Mouse (Mus musculus) heart, postnatal 0 days (tissue): ENCODE measurements around the gene Kxd1. TPM values are rescaled to one million over a fixed set of nuclear protein-coding genes. Genes with fewer than 3 reads are reported as not detected.

Experiments
- ATAC-seq: fragments of 200-750 bp; cut with Nextera tagmentation; 2 replicates; pipeline ENCODE4 v1.8.0; 2017; ENCODE audit warnings: low read depth, moderate number of reproducible peaks, moderate library complexity; ENCODE audit not compliant: insufficient read depth
- DNase-seq: peaks from one replicate; pipeline ENCODE4 v3.0.0-alpha.2; 2016; ENCODE audit warnings: low spot score
- H3K27ac ChIP-seq: fragments of 300-500 bp; sonication (generic); 2 replicates; pipeline ENCODE4 v1.5.1; 2014; ENCODE audit warnings: low read depth, mild to moderate bottlenecking
- H3K27me3 ChIP-seq: fragments of 300-500 bp; sonication (generic); 2 replicates; pipeline ENCODE4 v1.6.1; 2014; ENCODE audit warnings: low read length, mixed read lengths; ENCODE audit not compliant: control insufficient read depth, insufficient read depth
- H3K36me3 ChIP-seq: fragments of 300-500 bp; sonication (generic); replicated peaks from 2 replicates; pipeline ENCODE4 v1.6.1; 2014; ENCODE audit warnings: low read length, mixed read lengths; ENCODE audit not compliant: control insufficient read depth, insufficient read depth
- H3K4me1 ChIP-seq: fragments of 300-500 bp; sonication (generic); 2 replicates; pipeline ENCODE4 v1.6.1; 2014; ENCODE audit warnings: antibody characterized with exemption; ENCODE audit not compliant: control insufficient read depth, insufficient read depth
- H3K4me2 ChIP-seq: fragments of 300-500 bp; sonication (generic); 2 replicates; pipeline ENCODE4 v1.6.1; 2014; ENCODE audit warnings: low read depth, mild to moderate bottlenecking, low read length, moderate library complexity
- H3K4me3 ChIP-seq: fragments of 300-500 bp; sonication (generic); 2 replicates; pipeline ENCODE4 v1.5.1; 2014; ENCODE audit warnings: low read depth, low read length
- H3K9ac ChIP-seq: fragments of 300-500 bp; sonication (generic); replicated peaks from 2 replicates; pipeline ENCODE4 v1.6.1; 2014; ENCODE audit warnings: low read depth, low read length, mixed read lengths
- H3K9me3 ChIP-seq: fragments of 300-500 bp; sonication (generic); replicated peaks from 2 replicates; pipeline ENCODE4 v1.6.1; 2016; ENCODE audit warnings: low read length; ENCODE audit not compliant: control insufficient read depth
- CTCF ChIP-seq: IDR thresholded peaks from 2 replicates; pipeline ENCODE4 v1.5.1; 2016; ENCODE audit warnings: antibody characterized with exemption, control low read depth, low read depth
- EP300 ChIP-seq: IDR thresholded peaks from 2 replicates; pipeline ENCODE4 v1.6.1; 2016; ENCODE audit warnings: antibody characterized with exemption, low read depth
- WGBS: fragments of 180-500 bp; shearing (Covaris S2); extraction: QIAGEN DNeasy Blood & Tissue Kit; methylation state at CpG from one replicate; pipeline ENCODE4 v1.1.7; 2014; 5-methylcytosine and 5-hydroxymethylcytosine counted together
- polyA plus RNA-seq: library from polyadenylated mRNA; unstranded; fragments of >200 nt; fragmentation: Nextera tagmentation; extraction: Ambion mirVana; gene quantifications from 2 replicates; pipeline ENCODE4 v1.2.1, GENCODE M21; 2015
- total RNA-seq: library from RNA; depleted of rRNA; stranded (reverse); fragments of >200 nt; gene quantifications from 2 replicates; pipeline ENCODE4 v1.2.3, GENCODE M21; 2014; ENCODE audit warnings: low replicate concordance

The Kxd1 gene
- total and polyA plus RNA-seq, 2 experiments from 2014 or later: 93.5 to 120 TPM

DNA sequence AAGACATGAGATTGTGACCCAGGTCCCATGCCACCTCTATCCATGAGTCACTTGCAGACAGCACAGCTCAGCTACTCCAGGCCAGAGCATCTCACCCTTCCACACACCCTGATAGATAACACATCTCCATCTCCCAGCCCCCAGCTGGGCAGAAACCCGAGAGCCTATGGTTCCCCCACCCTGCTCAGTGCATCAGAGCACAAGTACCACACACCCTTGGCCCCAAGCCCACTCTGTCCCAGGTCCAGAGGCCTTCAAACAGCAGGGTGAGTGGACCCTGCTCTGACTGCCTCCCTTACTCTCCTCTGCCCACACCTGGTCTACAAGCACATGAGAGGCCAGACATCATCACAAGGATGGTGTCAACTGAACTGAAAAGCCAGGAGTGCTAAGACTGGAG is 59.8 kb downstream of the Kxd1 start:
- DNase-seq: no peak
- H3K27me3 ChIP-seq: no peaks in the 10 kb centered on the region
- no peak overlapping the region for H3K27ac ChIP-seq
- TF ChIP-seq EP300 (no peak), CTCF (no peak)
- H3K9me3 ChIP-seq: no peaks in the 10 kb centered on the region
- no peak for ATAC-seq
- no peak overlapping the region for H3K4me3 ChIP-seq
- H3K36me3 ChIP-seq: no peaks in the 10 kb centered on the region
- 47% methylated on average over 1 of the region's 1 CpGs for WGBS
- no peak overlapping the region for H3K9ac ChIP-seq
- H3K4me1 ChIP-seq: peaks cover 42% of the 10 kb centered on the region
- no peak overlapping the region for H3K4me2 ChIP-seq

DNA sequence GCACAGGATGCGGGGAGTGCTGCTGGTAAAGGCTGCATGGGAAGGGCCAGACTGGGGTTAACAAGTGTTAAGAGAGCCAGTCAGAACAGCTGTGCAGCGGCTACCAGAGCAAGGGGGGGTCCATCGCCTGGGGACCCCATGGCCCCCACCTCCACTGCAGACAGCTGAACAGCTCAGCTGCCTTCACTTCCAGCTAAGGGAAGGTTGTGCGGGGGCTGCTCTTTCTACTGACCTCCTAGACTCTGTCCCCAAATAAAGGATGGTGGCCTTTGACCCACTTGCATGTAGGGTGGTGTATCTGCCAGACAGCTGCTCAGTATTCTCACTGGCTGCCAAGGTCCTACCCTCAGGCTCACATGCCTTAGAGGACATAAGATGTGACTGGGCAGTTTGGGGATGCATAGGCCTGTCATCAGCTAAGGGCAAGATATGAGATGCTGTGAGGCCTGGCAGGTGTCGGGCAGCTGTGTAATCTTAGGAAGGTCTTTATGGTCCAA is 60.5 kb downstream of the Kxd1 start:
- Histone ChIP-seq H3K27ac (0 out of 2 replicates have a peak overlapping the region, but pooled peaks have one; percentile 28), H3K36me3 (no peaks in the 10 kb centered on the region), H3K4me3 (no peak overlapping the region), H3K4me2 (0 out of 2 replicates have a peak overlapping the region, but pooled peaks have one; percentile 23), H3K4me1 (peaks cover 42% of the 10 kb centered on the region), H3K9ac (0 out of 2 replicates have a peak overlapping the region, but pooled peaks have one; percentile 7), H3K27me3 (no peaks in the 10 kb centered on the region), H3K9me3 (no peaks in the 10 kb centered on the region)
- DNase-seq (no peak), ATAC-seq (no peak)
- TF ChIP-seq CTCF (no peak), EP300 (no peak)
- 56% methylated on average over 5 of the region's 5 CpGs for WGBS

DNA sequence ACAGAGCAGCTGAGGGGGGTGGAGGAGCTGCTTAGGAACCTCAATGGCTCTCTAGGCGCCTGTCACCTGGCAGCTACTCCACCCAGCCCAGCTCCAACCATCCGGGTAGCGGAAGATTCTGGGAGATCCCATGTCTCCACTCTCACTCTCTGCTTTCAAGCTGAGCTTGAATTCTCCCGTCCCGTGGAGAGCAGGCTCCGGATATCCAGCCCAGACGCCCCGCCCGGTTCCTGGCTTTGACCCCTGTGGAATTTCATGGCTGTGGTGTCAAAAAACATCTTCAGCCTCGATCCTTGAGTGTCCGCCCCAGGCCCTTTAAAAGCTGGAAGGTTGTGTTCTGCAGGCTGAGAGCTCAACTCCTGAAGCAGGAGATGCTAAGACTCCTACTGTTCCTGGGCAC is 61.0 kb downstream of the Kxd1 start:
- H3K9ac ChIP-seq: 0 out of 2 replicates have a peak overlapping the region, but pooled peaks have one; percentile 7
- 0 out of 2 replicates have a peak overlapping the region, but pooled peaks have one; percentile 23 for H3K4me2 ChIP-seq
- H3K9me3 ChIP-seq: no peaks in the 10 kb centered on the region
- H3K27me3 ChIP-seq: no peaks in the 10 kb centered on the region
- 39% methylated on average over 11 of the region's 11 CpGs for WGBS
- 0 out of 2 replicates have a peak overlapping the region, but pooled peaks have one; percentile 28 for H3K27ac ChIP-seq
- DNase-seq (no peak), ATAC-seq (no peak)
- peaks cover 42% of the 10 kb centered on the region for H3K4me1 ChIP-seq
- H3K4me3 ChIP-seq: no peak overlapping the region
- H3K36me3 ChIP-seq: no peaks in the 10 kb centered on the region
- no peak for TF ChIP-seq CTCF
- no peak for TF ChIP-seq EP300

DNA sequence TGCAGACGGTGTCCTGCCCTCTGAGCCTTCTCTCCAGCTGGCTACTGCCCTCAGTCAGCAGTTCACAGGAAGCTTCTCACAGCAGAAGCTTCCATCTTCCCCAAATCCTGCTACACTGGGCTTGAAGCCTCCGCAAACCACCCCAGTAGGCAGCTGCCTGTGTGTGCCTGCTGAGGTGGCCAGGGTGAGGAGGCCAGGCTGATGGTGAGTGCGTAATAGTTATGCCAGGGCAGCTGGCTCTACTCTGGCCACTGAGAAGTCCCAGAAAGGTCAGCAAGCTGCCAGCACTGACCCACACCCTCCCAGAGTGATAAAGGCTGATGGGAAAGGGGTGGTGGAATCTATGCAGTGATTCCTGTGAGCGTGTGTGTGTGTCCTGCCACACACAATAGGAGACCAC is 61.5 kb downstream of the Kxd1 start:
- Histone ChIP-seq H3K4me3 (no peak overlapping the region), H3K27ac (0 out of 2 replicates have a peak overlapping the region, but pooled peaks have one; percentile 28), H3K36me3 (no peaks in the 10 kb centered on the region), H3K9ac (no peak overlapping the region), H3K4me2 (0 out of 2 replicates have a peak overlapping the region, but pooled peaks have one; percentile 23), H3K4me1 (peaks cover 44% of the 10 kb centered on the region), H3K9me3 (no peaks in the 10 kb centered on the region), H3K27me3 (no peaks in the 10 kb centered on the region)
- TF ChIP-seq CTCF (no peak), EP300 (no peak)
- DNase-seq: no peak
- no peak for ATAC-seq
- WGBS: 75% methylated on average over 4 of the region's 4 CpGs

DNA sequence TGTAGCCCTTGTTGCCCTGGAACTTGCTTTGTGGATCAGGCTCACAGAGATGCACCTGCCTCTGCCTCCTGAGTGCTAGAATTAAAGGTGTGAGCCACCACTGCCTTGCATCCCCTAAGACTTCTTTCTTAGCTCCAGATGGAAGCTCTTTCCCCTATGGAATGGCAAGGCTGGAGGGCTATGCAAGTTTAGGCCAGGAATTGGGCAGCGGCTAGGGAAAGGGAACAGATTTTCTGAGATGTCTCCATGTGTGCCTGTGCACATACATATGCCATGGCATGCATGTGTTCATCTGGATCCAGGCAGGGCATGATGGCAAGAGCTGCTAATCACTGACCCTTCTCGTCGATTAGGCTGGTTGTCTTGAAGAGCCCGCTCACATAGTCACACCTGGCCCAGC is 62.1 kb downstream of the Kxd1 start:
- DNase-seq (no peak), ATAC-seq (no peak)
- Histone ChIP-seq H3K27ac (no peak overlapping the region), H3K4me1 (peaks cover 47% of the 10 kb centered on the region), H3K36me3 (no peaks in the 10 kb centered on the region), H3K4me3 (no peak overlapping the region), H3K27me3 (no peaks in the 10 kb centered on the region), H3K9me3 (no peaks in the 10 kb centered on the region), H3K9ac (no peak overlapping the region), H3K4me2 (no peak overlapping the region)
- TF ChIP-seq CTCF: no peak
- no peak for TF ChIP-seq EP300
- WGBS: 99% methylated on average over 4 of the region's 4 CpGs

DNA sequence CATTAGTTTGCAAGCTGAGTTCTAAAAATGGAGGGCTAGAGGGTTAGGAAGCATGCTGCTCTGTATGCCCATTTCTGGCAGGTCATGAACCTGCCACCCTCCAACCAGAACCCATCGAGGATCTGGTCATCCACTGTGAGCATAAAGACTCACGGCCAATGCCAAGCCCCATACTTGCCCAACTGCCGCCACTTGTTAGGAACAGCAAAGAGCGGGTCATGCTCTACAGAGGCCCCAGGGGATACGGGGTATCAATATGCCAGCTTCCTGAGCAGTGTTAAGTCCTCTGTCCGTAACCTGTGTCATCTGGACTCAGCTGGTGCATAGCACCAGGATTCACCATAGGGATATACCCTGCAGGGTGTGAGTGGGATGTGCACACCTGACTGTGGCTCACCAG is 63.6 kb downstream of the Kxd1 start:
- Histone ChIP-seq H3K27me3 (no peaks in the 10 kb centered on the region), H3K4me2 (no peak overlapping the region), H3K9me3 (no peaks in the 10 kb centered on the region), H3K4me3 (no peak overlapping the region), H3K9ac (no peak overlapping the region), H3K4me1 (peaks cover 34% of the 10 kb centered on the region), H3K36me3 (no peaks in the 10 kb centered on the region), H3K27ac (no peak overlapping the region)
- WGBS: 94% methylated on average over 6 of the region's 6 CpGs
- DNase-seq (no peak), ATAC-seq (no peak)
- no peak for TF ChIP-seq CTCF
- no peak for TF ChIP-seq EP300
